Mouse (Mus musculus): ENCODE measurements around the gene Slco1a4.

GRCm38 (mm10) chr6:141849051-141849450, 6.9 kb downstream of the Slco1a4 start:
- TF ChIP-seq USF1 (IDR thresholded peaks at IDR 0.05; ENCODE audit: low read depth) = no peak
- no peak for TF ChIP-seq FOSL1 (IDR thresholded peaks at IDR 0.05; ENCODE audit: insufficient read depth, low read length, poor library complexity, severe bottlenecking)
- TF ChIP-seq CEBPB (IDR thresholded peaks at IDR 0.05; ENCODE audit: low read depth) = no peak
- no peak for TF ChIP-seq CTCF (IDR thresholded peaks at IDR 0.05; ENCODE audit: control insufficient read depth, insufficient read depth, insufficient read length)

Measured in C2C12 (cell line).